ENCODE assay signal across 16 mouse cellular contexts in the genomic region with DNA sequence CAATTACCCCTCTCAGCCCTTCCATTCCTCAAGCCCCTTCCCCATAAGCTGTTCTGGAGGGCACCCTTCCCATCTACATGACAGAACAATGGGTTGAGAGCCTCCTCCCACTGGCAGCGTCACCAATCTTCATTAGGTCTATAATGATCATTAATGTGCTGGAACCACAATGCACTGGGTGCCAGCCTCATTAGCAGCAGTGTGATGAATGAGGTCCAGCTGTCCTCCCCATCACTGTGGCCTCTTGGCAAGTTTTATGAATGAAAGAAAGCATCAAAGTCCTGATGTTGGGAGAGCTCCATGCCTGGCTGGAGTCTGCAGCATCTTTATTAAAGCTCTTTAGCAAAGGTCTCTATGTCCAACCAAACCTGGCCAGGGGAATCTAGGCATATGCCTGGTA.
DNase-seq lines count a peak whose midpoint lies in the region; ATAC-seq and TF ChIP-seq lines count a peak whose summit lies in the region.
"Had no signal": no experiment of that assay in that cellular context is flagged by ENCODE, and none has a peak within 500 bp of the region (broad histone marks: within the 10 kb centered on the region; RNA-seq: fewer than 3 reads in every experiment).

No protein-coding gene starts in this region.

- no peak overlapping the region for H3K27ac ChIP-seq in hindbrain, embryonic 11.5 days (ENCODE audit: low read depth, low read length)
- no peak overlapping the region for H3K27ac ChIP-seq in hindbrain, embryonic 10.5 days
- peak overlapping the region; percentile 2; the same call in 1 of the 2 replicates for H3K27ac ChIP-seq in hindbrain, postnatal 0 days
- H3K27ac ChIP-seq: heart, embryonic 15.5 days had no signal

- no peak for TF ChIP-seq CTCF in hindbrain, postnatal 0 days (IDR thresholded peaks at IDR 0.05; ENCODE audit: low read depth)

- no peaks in the 10 kb centered on the region for H3K9me3 ChIP-seq in hindbrain, embryonic 11.5 days (ENCODE audit: control insufficient read depth, low read length)
- no peaks in the 10 kb centered on the region for H3K9me3 ChIP-seq in hindbrain, embryonic 10.5 days
- no peaks in the 10 kb centered on the region for H3K9me3 ChIP-seq in hindbrain, postnatal 0 days (ENCODE audit: low read length)
- H3K9me3 ChIP-seq: heart, embryonic 15.5 days; megakaryocyte, embryonic 14.5 days had no signal

- 0 out of 2 replicates have a peak, but pooled peaks have one; percentile 43 for ATAC-seq in hindbrain, embryonic 11.5 days (ENCODE audit: low FRiP score)
- ATAC-seq in hindbrain, postnatal 0 days = peak; percentile 79
- ATAC-seq: intestine, embryonic 16.5 days; liver, postnatal 0 days had no signal

- no peak overlapping the region for H3K9ac ChIP-seq in hindbrain, embryonic 11.5 days (ENCODE audit: low read depth, low read length)
- H3K9ac ChIP-seq in hindbrain, postnatal 0 days (replicated peaks; ENCODE audit: low read length) = no peak overlapping the region
- H3K9ac ChIP-seq: heart, embryonic 15.5 days; liver, postnatal 0 days had no signal

- 41% methylated on average over 1 of the region's 1 CpGs for WGBS in hindbrain, embryonic 11.5 days
- WGBS in hindbrain, embryonic 10.5 days = 59% methylated on average over 1 of the region's 1 CpGs
- WGBS in hindbrain, postnatal 0 days = 10% methylated on average over 1 of the region's 1 CpGs

- no peak overlapping the region for H3K4me3 ChIP-seq in hindbrain, embryonic 11.5 days (ENCODE audit: low read depth, low read length)
- H3K4me3 ChIP-seq in hindbrain, embryonic 10.5 days = no peak overlapping the region
- H3K4me3 ChIP-seq in hindbrain, postnatal 0 days (ENCODE audit: low read length) = no peak overlapping the region
- H3K4me3 ChIP-seq: heart, embryonic 15.5 days; megakaryocyte, embryonic 14.5 days had no signal

- H3K36me3 ChIP-seq in hindbrain, embryonic 11.5 days (ENCODE audit: control insufficient read depth, insufficient read depth, low read length) = no peaks in the 10 kb centered on the region
- H3K36me3 ChIP-seq in hindbrain, embryonic 10.5 days = no peaks in the 10 kb centered on the region
- no peaks in the 10 kb centered on the region for H3K36me3 ChIP-seq in hindbrain, postnatal 0 days (ENCODE audit: insufficient read depth, low read length)
- H3K36me3 ChIP-seq: heart, embryonic 15.5 days had no signal

- no peak overlapping the region for H3K4me2 ChIP-seq in hindbrain, embryonic 11.5 days (replicated peaks; ENCODE audit: low read depth, low read length)
- no peak overlapping the region for H3K4me2 ChIP-seq in hindbrain, postnatal 0 days (ENCODE audit: low read depth, low read length)
- H3K4me2 ChIP-seq: heart, embryonic 15.5 days had no signal

- DNase-seq in hindbrain, embryonic 11.5 days (ENCODE audit: low spot score) = peak; percentile 21
- DNase-seq in hindbrain, embryonic 10.5 days (ENCODE audit: low spot score) = no peak
- DNase-seq in Muller cell, postnatal 12 days (ENCODE audit: inconsistent ontology term) = peak; percentile 86
- peak; percentile 12 for DNase-seq in brain, adult 2 months (ENCODE audit: low read depth, low spot score)
- DNase-seq in hindbrain, postnatal 0 days (ENCODE audit: low spot score) = peak; percentile 70
- no peak for DNase-seq in adrenal gland, postnatal 4 days (ENCODE audit: low spot score in 2 of 2)
- DNase-seq in ovary, postnatal 36 days (ENCODE audit: low spot score) = no peak
- DNase-seq: adrenal gland, postnatal 10 days; gastrocnemius, postnatal 14 days; kidney, postnatal 36 days; liver, postnatal 0 days; spleen, adult 18-20 months had no signal

- no peaks in the 10 kb centered on the region for H3K27me3 ChIP-seq in hindbrain, embryonic 11.5 days (ENCODE audit: control insufficient read depth, insufficient read depth, low read length)
- H3K27me3 ChIP-seq in hindbrain, embryonic 10.5 days (ENCODE audit: insufficient read depth, poor library complexity, severe bottlenecking) = no peaks in the 10 kb centered on the region
- no peaks in the 10 kb centered on the region for H3K27me3 ChIP-seq in hindbrain, postnatal 0 days (ENCODE audit: insufficient read depth, low read length)
- H3K27me3 ChIP-seq: CH12.LX; heart, embryonic 15.5 days; megakaryocyte, embryonic 14.5 days had no signal

- no peaks in the 10 kb centered on the region for H3K4me1 ChIP-seq in hindbrain, embryonic 11.5 days (replicated peaks; ENCODE audit: control insufficient read depth, insufficient read depth, low read length)
- no peaks in the 10 kb centered on the region for H3K4me1 ChIP-seq in hindbrain, embryonic 10.5 days (replicated peaks)
- peaks cover 9% of the 10 kb centered on the region; the same call in 1 of the 2 replicates for H3K4me1 ChIP-seq in hindbrain, postnatal 0 days (ENCODE audit: insufficient read depth, low read length)
- H3K4me1 ChIP-seq: megakaryocyte, embryonic 14.5 days had no signal

Comparison
In these comparisons a context has a peak if more than half of its experiments do, and no peak if none do; other contexts are left out.
1. DNase-seq: peak in hindbrain, embryonic 11.5 days (single experiment), Muller cell, postnatal 12 days (single experiment), brain, adult 2 months (single experiment) and hindbrain, postnatal 0 days (single experiment); none in hindbrain, embryonic 10.5 days (single experiment), adrenal gland, postnatal 4 days (0 of 2) and ovary, postnatal 36 days (single experiment).